Mouse (Mus musculus) CH12.LX (cell line): ENCODE results near the gene Spata13.

ENCODE experiments used
- CTCF ChIP-seq, 2 experiments: IDR thresholded peaks in 1 of 2; conservative IDR thresholded peaks in 1 of 2; 2 replicates each; pipeline ENCODE4 v1.5.1; 2011 to 2012; ENCODE audit warnings: low read depth in 2 of 2, low read length in 2 of 2, improper control_type of control experiment in 1 of 2, inconsistent platforms in 1 of 2, mild to moderate bottlenecking in 1 of 2, moderate library complexity in 1 of 2
- EP300 ChIP-seq: IDR thresholded peaks from 2 replicates; pipeline ENCODE4 v1.6.1; 2011; ENCODE audit warnings: low read length, improper control_type of control experiment
- MAFK ChIP-seq: IDR thresholded peaks from 2 replicates; pipeline ENCODE4 v1.6.1; 2011; ENCODE audit warnings: low read length, improper control_type of control experiment; ENCODE audit not compliant: insufficient replicate concordance
- MEF2A ChIP-seq: IDR thresholded peaks from 2 replicates; pipeline ENCODE4 v1.6.1; 2014; ENCODE audit warnings: low read depth, mild to moderate bottlenecking, inconsistent platforms, low read length, improper control_type of control experiment, borderline replicate concordance
- MXI1 ChIP-seq: IDR thresholded peaks from 2 replicates; pipeline ENCODE4 v1.6.1; 2011; ENCODE audit warnings: mild to moderate bottlenecking, low read depth, low read length, improper control_type of control experiment
- NRF1 ChIP-seq: IDR thresholded peaks from 2 replicates; pipeline ENCODE4 v1.6.1; 2014; ENCODE audit warnings: low read depth, mild to moderate bottlenecking, inconsistent platforms, low read length, improper control_type of control experiment, moderate library complexity
- PAX5 ChIP-seq: IDR thresholded peaks from 2 replicates; pipeline ENCODE4 v1.6.1; 2012; ENCODE audit warnings: low read length, inconsistent platforms, mixed read lengths
- POLR2AphosphoS2 ChIP-seq: IDR thresholded peaks from 2 replicates; pipeline ENCODE4 v1.6.1; 2011; ENCODE audit warnings: low read depth, low read length, improper control_type of control experiment
- RCOR1 ChIP-seq: conservative IDR thresholded peaks from 2 replicates; pipeline ENCODE4 v1.6.1; 2012; ENCODE audit warnings: low read depth, mild to moderate bottlenecking, inconsistent platforms, low read length, improper control_type of control experiment
- TCF12 ChIP-seq: IDR thresholded peaks from 2 replicates; pipeline ENCODE4 v1.6.1; 2014; ENCODE audit warnings: low read depth, mild to moderate bottlenecking, inconsistent platforms, low read length, improper control_type of control experiment
- UBTF ChIP-seq: IDR thresholded peaks from 2 replicates; pipeline ENCODE4 v1.6.1; 2012; ENCODE audit warnings: low read depth, mild to moderate bottlenecking, inconsistent platforms, low read length, improper control_type of control experiment, moderate library complexity
- USF2 ChIP-seq: conservative IDR thresholded peaks from 2 replicates; pipeline ENCODE4 v1.6.1; 2011; ENCODE audit warnings: low read depth, low read length, improper control_type of control experiment
- ZC3H11A ChIP-seq: IDR thresholded peaks from 2 replicates; pipeline ENCODE4 v1.6.1; 2012; ENCODE audit warnings: low read depth, mild to moderate bottlenecking, inconsistent platforms, low read length, improper control_type of control experiment

DNA sequence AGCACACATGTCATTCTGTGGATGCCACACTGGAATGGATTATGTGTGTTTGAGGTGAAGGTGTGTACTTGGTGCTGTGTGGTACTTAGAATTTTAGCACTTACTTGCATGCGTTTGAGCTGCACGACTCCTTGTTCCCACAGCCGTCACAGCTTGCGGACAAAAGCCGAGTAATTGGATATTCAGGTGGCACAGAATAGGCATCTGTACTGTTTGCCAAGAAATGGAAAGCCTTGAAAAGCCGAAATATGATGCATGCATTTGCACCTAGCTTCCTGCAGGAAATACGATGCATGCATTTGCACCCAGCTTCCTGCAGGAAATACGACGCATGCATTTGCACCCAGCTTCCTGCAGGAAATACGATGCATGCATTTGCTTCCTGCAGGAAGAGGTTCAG is 50.2 kb downstream of the Spata13 start:
- no peak for TF ChIP-seq EP300
- no peak for TF ChIP-seq PAX5
- no peak for TF ChIP-seq MAFK
- no peak for TF ChIP-seq POLR2AphosphoS2
- TF ChIP-seq NRF1 = no peak
- TF ChIP-seq CTCF (conservative IDR thresholded peaks at IDR 0.05 in 1 of 2, IDR thresholded peaks at IDR 0.05 in 1 of 2; ENCODE audit: low read depth in 2 of 2, low read length in 2 of 2) = no peak
- TF ChIP-seq MXI1 = no peak
- TF ChIP-seq MEF2A = no peak
- no peak for TF ChIP-seq UBTF
- no peak for TF ChIP-seq RCOR1
- no peak for TF ChIP-seq TCF12
- TF ChIP-seq ZC3H11A = no peak
- TF ChIP-seq USF2 = no peak
